Mouse (Mus musculus): ENCODE data around the gene Fam178b. TPM values are rescaled to one million over a fixed set of nuclear protein-coding genes. Genes with fewer than 3 reads are reported as not detected.

Gene Fam178b
- polyA plus RNA-seq (2015; fragmentation: Nextera tagmentation; extraction: Ambion mirVana), result 0.53 and 0.69 TPM in 2 replicates

- WGBS, result 93% methylated on average over 39 of the region's 39 CpGs
- H3K4me3 ChIP-seq, result no peak within 1 kb of the TSS
- H3K27ac ChIP-seq, result no peak within 1 kb of the TSS
- H3K27me3 ChIP-seq, result no peaks in the 10 kb centered on the region
- no peak within 1 kb of the TSS for H3K9ac ChIP-seq
- ATAC-seq (ENCODE audit: low FRiP score, low read depth), result no peak
- H3K4me1 ChIP-seq, result peaks cover 3% of the 10 kb centered on the region; the same call in 1 of the 2 replicates
- H3K36me3 ChIP-seq, result no peaks in the 10 kb centered on the region
- no peak within 1 kb of the TSS for H3K4me2 ChIP-seq (replicated peaks)
- H3K9me3 ChIP-seq, result no peaks in the 10 kb centered on the region
These were observed at the start of gene Fam178b for GRCm38 (mm10) chr1:36682620-36683355. Fam178b (minus strand) TSS chr1:36683183.

- Histone ChIP-seq H3K9ac (no peak overlapping the region), H3K9me3 (no peaks in the 10 kb centered on the region), H3K36me3 (no peaks in the 10 kb centered on the region), H3K4me1 (peaks cover 31% of the 10 kb centered on the region), H3K27me3 (no peaks in the 10 kb centered on the region), H3K27ac (peak overlapping the region; percentile 84), H3K4me3 (no peak overlapping the region), H3K4me2 (replicated peaks) (no peak overlapping the region)
- ATAC-seq (ENCODE audit: low FRiP score, low read depth), result peak; percentile 54; the same call in 1 of the 2 replicates
- 20% methylated on average over 4 of the region's 4 CpGs for WGBS
These were observed 41.1 kb upstream of the Fam178b start for GRCm38 (mm10) chr1:36724057-36724431.

- no peak overlapping the region for H3K9ac ChIP-seq
- 25% methylated on average over 16 of the region's 16 CpGs for WGBS
- ATAC-seq (ENCODE audit: low FRiP score, low read depth), result peak; percentile 86
- no peak overlapping the region for H3K4me3 ChIP-seq
- H3K36me3 ChIP-seq, result no peaks in the 10 kb centered on the region
- peak overlapping the region; percentile 35 for H3K4me2 ChIP-seq (replicated peaks)
- H3K9me3 ChIP-seq, result no peaks in the 10 kb centered on the region
- no peaks in the 10 kb centered on the region for H3K27me3 ChIP-seq
- H3K4me1 ChIP-seq, result peaks cover 31% of the 10 kb centered on the region
- peak overlapping the region; percentile 84 for H3K27ac ChIP-seq
These were observed 40.4 kb upstream of the Fam178b start for GRCm38 (mm10) chr1:36723146-36724056.

GRCm38 (mm10) chr1:36718786-36719185 is 35.8 kb upstream of the Fam178b start:
- no peak for ATAC-seq (ENCODE audit: low FRiP score, low read depth)
- 74% methylated on average over 1 of the region's 1 CpGs for WGBS

GRCm38 (mm10) chr1:36714311-36714710 is 31.3 kb upstream of the Fam178b start, which contains the start of gene Actr1b:
Actr1b (minus strand) TSS chr1:36714422.
- H3K4me2 ChIP-seq (replicated peaks), result no peak within 1 kb of the TSS
- H3K27ac ChIP-seq, result no peak within 1 kb of the TSS
- no peaks in the 10 kb centered on the region for H3K4me1 ChIP-seq
- no peak within 1 kb of the TSS for H3K4me3 ChIP-seq
- no peaks in the 10 kb centered on the region for H3K27me3 ChIP-seq
- no peaks in the 10 kb centered on the region for H3K36me3 ChIP-seq
- WGBS, result 80% methylated on average over 5 of the region's 5 CpGs
- ATAC-seq (ENCODE audit: low FRiP score, low read depth), result no peak
- H3K9ac ChIP-seq, result no peak within 1 kb of the TSS
- H3K9me3 ChIP-seq, result no peaks in the 10 kb centered on the region

More at GRCm38 (mm10) chr1:36718786-36719185, 35.8 kb upstream of the Fam178b start:
- peaks cover 21% of the 10 kb centered on the region for H3K4me1 ChIP-seq
- H3K9me3 ChIP-seq, result no peaks in the 10 kb centered on the region
- no peak overlapping the region for H3K9ac ChIP-seq
- no peaks in the 10 kb centered on the region for H3K27me3 ChIP-seq
- H3K4me3 ChIP-seq, result no peak overlapping the region
- no peaks in the 10 kb centered on the region for H3K36me3 ChIP-seq
- H3K4me2 ChIP-seq (replicated peaks), result no peak overlapping the region
- H3K27ac ChIP-seq, result no peak overlapping the region

GRCm38 (mm10) chr1:36711104-36711503 is 28.1 kb upstream of the Fam178b start:
- H3K4me2 ChIP-seq (replicated peaks), result no peak overlapping the region
- no peak for ATAC-seq (ENCODE audit: low FRiP score, low read depth)
- H3K4me3 ChIP-seq, result no peak overlapping the region
- peaks cover 16% of the 10 kb centered on the region for H3K4me1 ChIP-seq
- peaks cover 15% of the 10 kb centered on the region for H3K36me3 ChIP-seq
- no peaks in the 10 kb centered on the region for H3K27me3 ChIP-seq
- no peak overlapping the region for H3K9ac ChIP-seq
- 92% methylated on average over 2 of the region's 2 CpGs for WGBS
- no peaks in the 10 kb centered on the region for H3K9me3 ChIP-seq
- H3K27ac ChIP-seq, result no peak overlapping the region

- Histone ChIP-seq H3K27me3 (no peaks in the 10 kb centered on the region), H3K4me3 (peak within 1 kb of the TSS; percentile 94), H3K4me2 (replicated peaks) (peak within 1 kb of the TSS; percentile 88), H3K9me3 (no peaks in the 10 kb centered on the region), H3K4me1 (peaks cover 16% of the 10 kb centered on the region), H3K36me3 (peaks cover 27% of the 10 kb centered on the region), H3K27ac (peak within 1 kb of the TSS; percentile 83), H3K9ac (peak within 1 kb of the TSS; percentile 93)
- ATAC-seq (ENCODE audit: low FRiP score, low read depth), result peak; percentile 96
- WGBS, result under 1% methylated on average over 29 of the region's 29 CpGs
These were observed 26.9 kb upstream of the Fam178b start, which contains the start of gene 4933424G06Rik for GRCm38 (mm10) chr1:36709854-36710280. 4933424G06Rik (plus strand) TSS chr1:36710149.

- Histone ChIP-seq H3K4me1 (peaks cover 16% of the 10 kb centered on the region), H3K27ac (peak overlapping the region; percentile 83), H3K4me3 (peak overlapping the region; percentile 94), H3K9me3 (no peaks in the 10 kb centered on the region), H3K36me3 (peaks cover 33% of the 10 kb centered on the region), H3K4me2 (replicated peaks) (peak overlapping the region; percentile 88), H3K9ac (peak overlapping the region; percentile 93), H3K27me3 (no peaks in the 10 kb centered on the region)
- under 1% methylated on average over 32 of the region's 33 CpGs for WGBS
- ATAC-seq (ENCODE audit: low FRiP score, low read depth), result peak; percentile 78
These were observed 26.3 kb upstream of the Fam178b start for GRCm38 (mm10) chr1:36709055-36709853.

GRCm38 (mm10) chr1:36708626-36709025 is 25.6 kb upstream of the Fam178b start:
- H3K4me1 ChIP-seq, result peaks cover 16% of the 10 kb centered on the region
- no peaks in the 10 kb centered on the region for H3K27me3 ChIP-seq
- H3K9ac ChIP-seq, result peak overlapping the region; percentile 93
- H3K9me3 ChIP-seq, result no peaks in the 10 kb centered on the region
- H3K36me3 ChIP-seq, result peaks cover 39% of the 10 kb centered on the region
- peak overlapping the region; percentile 94 for H3K4me3 ChIP-seq
- no peak for ATAC-seq (ENCODE audit: low FRiP score, low read depth)
- 0 out of 2 replicates have a peak overlapping the region, but pooled peaks have one; percentile 83 for H3K27ac ChIP-seq
- WGBS, result 93% methylated on average over 1 of the region's 1 CpGs
- peak overlapping the region; percentile 88 for H3K4me2 ChIP-seq (replicated peaks)

- WGBS, result 79% methylated on average over 3 of the region's 3 CpGs
- H3K4me1 ChIP-seq, result peaks cover 16% of the 10 kb centered on the region
- peak overlapping the region; percentile 88 for H3K4me2 ChIP-seq (replicated peaks)
- peak overlapping the region; percentile 94 for H3K4me3 ChIP-seq
- no peak for ATAC-seq (ENCODE audit: low FRiP score, low read depth)
- no peaks in the 10 kb centered on the region for H3K9me3 ChIP-seq
- H3K27me3 ChIP-seq, result no peaks in the 10 kb centered on the region
- H3K36me3 ChIP-seq, result peaks cover 48% of the 10 kb centered on the region
- no peak overlapping the region for H3K27ac ChIP-seq
- H3K9ac ChIP-seq, result peak overlapping the region; percentile 93
These were observed 24.8 kb upstream of the Fam178b start for GRCm38 (mm10) chr1:36707797-36708196.

GRCm38 (mm10) chr1:36707166-36707565 is 24.2 kb upstream of the Fam178b start:
- Histone ChIP-seq H3K4me3 (no peak overlapping the region), H3K9me3 (no peaks in the 10 kb centered on the region), H3K27ac (no peak overlapping the region), H3K36me3 (peaks cover 54% of the 10 kb centered on the region), H3K4me2 (replicated peaks) (no peak overlapping the region), H3K4me1 (peaks cover 16% of the 10 kb centered on the region), H3K9ac (peak overlapping the region; percentile 13; the same call in 1 of the 2 replicates), H3K27me3 (no peaks in the 10 kb centered on the region)
- ATAC-seq (ENCODE audit: low FRiP score, low read depth), result no peak
- WGBS, result 69% methylated on average over 2 of the region's 2 CpGs

All from limb, embryonic 13.5 days (tissue).